Mouse (Mus musculus): ENCODE data around the gene Rbm38. TPM values are rescaled to one million over a fixed set of nuclear protein-coding genes. Genes with fewer than 3 reads are reported as not detected.

The Rbm38 gene
- 39.6 TPM for polyA plus RNA-seq (2017; shearing (Covaris generic))

GRCm38 (mm10) chr2:173020430-173020829 lies at the start of gene Rbm38:
Gene Rbm38 (plus strand): TSS chr2:173020498.

DNA sequence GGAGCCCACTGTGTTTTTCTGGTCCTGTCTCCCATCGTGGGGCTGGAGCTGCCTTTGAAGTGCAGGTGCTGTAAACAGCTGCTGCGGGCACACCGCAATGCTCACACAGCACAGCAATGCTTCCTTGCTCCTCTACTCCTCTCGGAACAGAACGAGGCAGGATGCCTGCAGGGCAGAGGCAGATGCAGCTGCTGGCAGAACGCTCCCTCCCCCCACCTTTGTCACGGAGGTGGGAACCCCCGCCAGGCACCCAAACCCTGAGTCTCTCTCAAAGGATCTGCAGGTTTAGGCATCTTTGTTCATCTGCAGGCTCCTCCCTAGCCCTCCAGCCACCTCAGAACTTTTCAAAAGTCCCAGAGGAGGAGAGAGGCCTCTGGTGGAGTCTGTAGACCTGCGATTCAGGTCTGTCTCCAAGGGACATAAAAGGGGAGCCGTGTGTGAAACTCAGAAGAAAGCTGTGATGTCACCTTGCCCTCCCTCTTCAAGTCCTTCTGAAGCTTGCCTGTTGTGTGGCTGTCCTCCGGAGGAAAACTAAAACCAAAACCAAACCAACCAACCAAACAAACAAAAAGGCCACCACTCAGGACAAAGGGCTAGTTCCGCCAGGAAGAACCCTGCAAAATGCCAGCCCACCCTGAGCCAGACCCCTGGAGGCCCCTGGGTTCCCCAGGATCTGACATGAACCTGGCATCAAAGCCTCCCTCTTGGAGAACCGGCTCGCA lies 42.7 kb upstream of the Rbm38 start, which contains the start of gene Spo11:
Gene Spo11 (plus strand): TSS at position 292 of the 722 bp plus-strand sequence.

DNA sequence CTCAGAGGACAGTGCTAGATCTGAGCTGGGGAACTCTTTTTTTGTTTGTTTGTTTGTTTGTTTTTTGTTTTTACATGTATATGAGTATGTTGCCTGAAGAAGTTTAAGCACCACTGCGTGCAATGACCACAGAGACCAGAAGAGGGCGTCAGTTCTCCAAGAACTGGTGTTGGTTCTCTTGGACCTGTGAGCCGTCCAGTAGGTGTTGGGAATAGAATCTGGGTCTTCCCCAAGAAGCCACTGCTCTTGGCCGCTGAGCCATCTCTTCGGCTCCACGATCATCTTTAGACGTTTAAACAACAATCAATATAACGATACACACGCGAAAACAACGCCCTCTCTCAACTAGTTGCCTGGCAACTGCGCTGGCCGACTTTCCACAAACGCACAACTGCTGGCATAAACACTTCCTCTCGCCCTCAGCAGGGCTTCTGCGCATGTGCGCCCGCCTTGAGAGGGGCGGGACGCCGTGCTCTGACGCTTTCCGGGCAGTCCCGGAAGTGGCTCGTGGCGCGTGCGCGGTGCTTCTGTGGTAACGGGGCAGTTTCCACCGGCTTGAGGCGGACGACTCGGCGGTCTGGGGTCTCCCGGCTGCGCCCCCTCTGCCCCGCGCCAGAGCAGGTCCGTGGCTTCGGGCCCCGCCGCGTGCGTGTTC lies 20.5 kb upstream of the Rbm38 start, which contains the start of gene Rae1:
Gene Rae1 (plus strand): TSS at position 488 of the 655 bp plus-strand sequence.

Other genes starting within 250 kb of the Rbm38 start
- 11.6 TPM for gene Bmp7, start 80.2 kb upstream of the Rbm38 start, polyA plus RNA-seq (2017; shearing (Covaris generic))
- gene Spo11, start 42.8 kb upstream of the Rbm38 start, polyA plus RNA-seq (2017; shearing (Covaris generic)): 5.6 TPM
- 60.0 TPM for gene Rae1, start 20.4 kb upstream of the Rbm38 start, polyA plus RNA-seq (2017; shearing (Covaris generic))
- gene Ctcfl, start 99.0 kb downstream of the Rbm38 start, polyA plus RNA-seq (2017; shearing (Covaris generic)): not detected
- gene Pck1, start 132.6 kb downstream of the Rbm38 start, polyA plus RNA-seq (2017; shearing (Covaris generic)): not detected
- gene Zbp1, start 198.4 kb downstream of the Rbm38 start, polyA plus RNA-seq (2017; shearing (Covaris generic)): 224 TPM